Mouse (Mus musculus) spleen, adult 2 months (tissue): ENCODE data around the gene Dglucy.

ENCODE experiments used
- CTCF ChIP-seq: fragments of 200-500 bp; IDR thresholded peaks from 2 replicates; pipeline ENCODE4 v1.5.1; 2011; ENCODE audit warnings: mild to moderate bottlenecking, inconsistent platforms; ENCODE audit not compliant: insufficient read depth, insufficient read length, insufficient replicate concordance; ENCODE audit errors: extremely low read depth
- POLR2A ChIP-seq: fragments of 200-500 bp; IDR thresholded peaks from 2 replicates; pipeline ENCODE4 v1.6.1; 2011; ENCODE audit warnings: low read depth, low read length, inconsistent platforms

GRCm38 (mm10) chr12:100945948-100946347 is 167.1 kb downstream of the Dglucy start:
- TF ChIP-seq CTCF = no peak
- no peak for TF ChIP-seq POLR2A
